Mouse (Mus musculus): ENCODE measurements at regions not wholly inside any gene's neighbourhood (a gene's known extent, or its start where the extent isn't known, plus 50 kb on each side); places are given as distances from the start of the nearest gene placed in this dataset.
A peak's percentile ranks its signal among the peaks of the same experiment; 100 is the strongest.

GRCm38 (mm10) chr10:119048643-119049420 lies 178.8 kb upstream of the Dyrk2 start:
- Histone ChIP-seq H3K27ac (no peak overlapping the region), H3K4me3 (no peak overlapping the region)
- TF ChIP-seq CTCF (IDR thresholded peaks at IDR 0.05), result no peak
- intact Hi-C loops (cut with DNase I), result no loop called here
- no peak for DNase-seq (ENCODE audit: extremely low spot score in 1 of 2, low spot score in 2 of 2)

DNA sequence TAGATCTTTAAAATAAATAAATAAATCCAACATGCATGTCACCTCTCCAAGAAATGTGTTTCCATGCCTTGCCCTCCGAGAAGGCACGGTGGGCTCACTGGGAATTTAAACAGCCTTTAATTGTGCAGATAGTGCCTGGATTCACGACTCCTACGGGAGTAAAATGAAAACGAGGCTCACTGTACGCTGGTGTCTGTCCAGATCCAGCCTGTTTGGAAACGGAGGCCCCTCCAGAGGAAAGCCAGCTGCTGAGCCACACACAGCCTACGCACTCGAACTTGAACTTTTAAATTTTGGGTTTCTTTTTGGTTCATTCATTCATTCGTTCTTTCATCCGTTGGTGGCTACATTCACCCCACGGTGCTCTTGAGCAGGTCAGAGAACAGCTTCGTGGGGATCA lies 175.1 kb upstream of the Dyrk2 start:
- H3K4me3 ChIP-seq, result no peak overlapping the region
- intact Hi-C loops (cut with DNase I), result no loop called here
- TF ChIP-seq CTCF (IDR thresholded peaks at IDR 0.05), result no peak
- H3K27ac ChIP-seq, result no peak overlapping the region
- no peak for DNase-seq (ENCODE audit: extremely low spot score in 1 of 2, low spot score in 2 of 2)

DNA sequence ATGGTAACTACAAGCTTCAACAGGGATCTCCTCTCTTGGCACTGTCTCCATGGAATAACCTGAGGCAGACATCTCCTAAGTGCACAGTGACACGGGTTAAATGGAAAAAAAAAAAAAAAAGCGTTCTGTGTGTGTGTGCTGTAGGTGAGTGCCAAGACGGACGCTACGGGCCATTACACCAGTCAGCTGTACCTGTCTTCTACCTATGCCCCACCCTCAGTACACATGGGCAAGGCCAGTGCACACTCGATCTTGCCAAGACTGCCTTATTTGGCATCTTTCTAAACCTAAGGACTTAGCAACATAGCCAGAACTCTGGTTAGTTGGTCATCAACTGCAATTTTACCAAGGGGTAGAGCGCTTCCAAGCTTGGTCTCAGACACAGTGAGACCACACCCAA lies 173.1 kb upstream of the Dyrk2 start:
- Histone ChIP-seq H3K4me3 (no peak overlapping the region), H3K27ac (no peak overlapping the region)
- no peak for DNase-seq (ENCODE audit: extremely low spot score in 1 of 2, low spot score in 2 of 2)
- intact Hi-C loops (cut with DNase I), result no loop called here
- no peak for TF ChIP-seq CTCF (IDR thresholded peaks at IDR 0.05)

DNA sequence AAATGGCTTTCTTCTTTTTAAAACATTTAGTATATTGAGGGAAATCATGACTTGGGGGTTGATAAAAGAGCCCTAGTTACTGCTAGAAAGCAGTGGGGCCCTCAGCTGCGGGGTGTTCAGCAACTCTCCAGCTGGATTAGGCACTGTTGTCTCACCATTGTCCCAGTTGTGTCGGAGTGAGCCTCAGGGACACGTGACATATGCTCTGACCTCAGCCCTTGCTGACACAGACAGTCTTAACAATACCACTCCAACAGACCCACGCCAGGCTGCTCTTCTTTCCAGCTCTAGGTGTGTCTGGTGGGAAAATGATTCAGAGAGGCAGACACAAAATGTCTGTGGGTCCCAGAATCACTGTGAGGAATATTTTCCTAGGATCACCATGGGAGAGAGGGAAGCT lies 170.2 kb upstream of the Dyrk2 start:
- H3K27ac ChIP-seq, result no peak overlapping the region
- intact Hi-C loops (cut with DNase I), result no loop called here
- TF ChIP-seq CTCF (IDR thresholded peaks at IDR 0.05), result no peak
- no peak for DNase-seq (ENCODE audit: extremely low spot score in 1 of 2, low spot score in 2 of 2)
- H3K4me3 ChIP-seq, result no peak overlapping the region

- DNase-seq (ENCODE audit: extremely low spot score in 1 of 2, low spot score in 2 of 2), result no peak
- Histone ChIP-seq H3K27ac (no peak overlapping the region), H3K4me3 (no peak overlapping the region)
- TF ChIP-seq CTCF (IDR thresholded peaks at IDR 0.05), result no peak
- intact Hi-C loops (cut with DNase I), result no loop called here
Measured at GRCm38 (mm10) chr10:119039732-119040131, 169.7 kb upstream of the Dyrk2 start.

- Histone ChIP-seq H3K4me3 (no peak overlapping the region), H3K27ac (no peak overlapping the region)
- intact Hi-C loops (cut with DNase I), result no loop called here
- TF ChIP-seq CTCF (IDR thresholded peaks at IDR 0.05), result no peak
- no peak for DNase-seq (ENCODE audit: extremely low spot score in 1 of 2, low spot score in 2 of 2)
Measured at GRCm38 (mm10) chr10:119038991-119039390, 169.0 kb upstream of the Dyrk2 start.

DNA sequence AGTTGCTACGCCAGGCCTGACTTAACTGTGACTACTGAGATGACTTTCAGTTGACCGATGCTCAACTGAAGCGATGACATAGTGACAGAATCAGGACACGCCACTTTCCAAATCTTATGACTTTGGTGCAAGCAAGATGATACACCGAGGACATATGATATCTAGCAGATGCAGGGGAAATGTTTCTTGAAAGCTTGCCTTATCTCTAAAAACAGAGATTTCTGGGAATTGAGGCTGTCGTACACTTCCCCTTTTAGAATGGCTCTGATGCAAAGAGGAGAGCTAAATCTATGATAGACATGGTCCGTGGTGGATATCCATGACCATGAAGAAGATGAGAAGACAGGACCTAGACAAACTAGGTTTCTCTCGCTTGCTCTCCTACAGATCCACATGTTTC lies 167.8 kb upstream of the Dyrk2 start:
- Histone ChIP-seq H3K27ac (no peak overlapping the region), H3K4me3 (no peak overlapping the region)
- no peak for DNase-seq (ENCODE audit: extremely low spot score in 1 of 2, low spot score in 2 of 2)
- intact Hi-C loops (cut with DNase I), result no loop called here
- TF ChIP-seq CTCF (IDR thresholded peaks at IDR 0.05), result no peak

- no peak for DNase-seq (ENCODE audit: extremely low spot score in 1 of 2, low spot score in 2 of 2)
- intact Hi-C loops (cut with DNase I), result no loop called here
- TF ChIP-seq CTCF (IDR thresholded peaks at IDR 0.05), result no peak
- no peak overlapping the region for H3K27ac ChIP-seq
- H3K4me3 ChIP-seq, result no peak overlapping the region
Measured at GRCm38 (mm10) chr10:119035863-119036262, 165.9 kb upstream of the Dyrk2 start.

- Histone ChIP-seq H3K4me3 (no peak overlapping the region), H3K27ac (no peak overlapping the region)
- no peak for DNase-seq (ENCODE audit: extremely low spot score in 1 of 2, low spot score in 2 of 2)
- TF ChIP-seq CTCF (IDR thresholded peaks at IDR 0.05), result no peak
- intact Hi-C loops (cut with DNase I), result no loop called here
Measured at GRCm38 (mm10) chr10:119034396-119034795, 164.4 kb upstream of the Dyrk2 start.

GRCm38 (mm10) chr10:119031282-119032275 lies 161.6 kb upstream of the Dyrk2 start:
- intact Hi-C loops (cut with DNase I), result no loop called here
- H3K4me3 ChIP-seq, result no peak overlapping the region
- DNase-seq (ENCODE audit: extremely low spot score in 1 of 2, low spot score in 2 of 2), result peak; percentile 28 to 46
- peak overlapping the region; percentile 60 for H3K27ac ChIP-seq
- no peak for TF ChIP-seq CTCF (IDR thresholded peaks at IDR 0.05)

GRCm38 (mm10) chr10:119028480-119029137 lies 158.6 kb upstream of the Dyrk2 start:
- Histone ChIP-seq H3K4me3 (no peak overlapping the region), H3K27ac (no peak overlapping the region)
- TF ChIP-seq CTCF (IDR thresholded peaks at IDR 0.05), result no peak
- no peak for DNase-seq (ENCODE audit: extremely low spot score in 1 of 2, low spot score in 2 of 2)
- intact Hi-C loops (cut with DNase I), result no loop called here
